Mouse (Mus musculus): ENCODE measurements at regions not wholly inside any gene's neighbourhood (a gene's known extent, or its start where the extent isn't known, plus 50 kb on each side); places are given as distances from the start of the nearest gene placed in this dataset.

- TF ChIP-seq CTCF (IDR thresholded peaks at IDR 0.05; ENCODE audit: borderline replicate concordance, insufficient read depth, low read depth, low read length) (no peak), POLR2A (IDR thresholded peaks at IDR 0.05; ENCODE audit: borderline replicate concordance, insufficient read depth, low read length) (no peak)
Measured at GRCm38 (mm10) chr3:68783666-68784416, 85.5 kb upstream of the 1110032F04Rik start.

Measured in cerebellum, adult 2 months (tissue).